Mouse (Mus musculus): ENCODE results near the gene Fgfr2. TPM values are rescaled to one million over a fixed set of nuclear protein-coding genes. Genes with fewer than 3 reads are reported as not detected.
A peak's percentile ranks its signal among the peaks of the same experiment; 100 is the strongest.

Gene Fgfr2
- total RNA-seq (2021): 10 to 100 TPM; 28.8 to 29.4 TPM

DNA sequence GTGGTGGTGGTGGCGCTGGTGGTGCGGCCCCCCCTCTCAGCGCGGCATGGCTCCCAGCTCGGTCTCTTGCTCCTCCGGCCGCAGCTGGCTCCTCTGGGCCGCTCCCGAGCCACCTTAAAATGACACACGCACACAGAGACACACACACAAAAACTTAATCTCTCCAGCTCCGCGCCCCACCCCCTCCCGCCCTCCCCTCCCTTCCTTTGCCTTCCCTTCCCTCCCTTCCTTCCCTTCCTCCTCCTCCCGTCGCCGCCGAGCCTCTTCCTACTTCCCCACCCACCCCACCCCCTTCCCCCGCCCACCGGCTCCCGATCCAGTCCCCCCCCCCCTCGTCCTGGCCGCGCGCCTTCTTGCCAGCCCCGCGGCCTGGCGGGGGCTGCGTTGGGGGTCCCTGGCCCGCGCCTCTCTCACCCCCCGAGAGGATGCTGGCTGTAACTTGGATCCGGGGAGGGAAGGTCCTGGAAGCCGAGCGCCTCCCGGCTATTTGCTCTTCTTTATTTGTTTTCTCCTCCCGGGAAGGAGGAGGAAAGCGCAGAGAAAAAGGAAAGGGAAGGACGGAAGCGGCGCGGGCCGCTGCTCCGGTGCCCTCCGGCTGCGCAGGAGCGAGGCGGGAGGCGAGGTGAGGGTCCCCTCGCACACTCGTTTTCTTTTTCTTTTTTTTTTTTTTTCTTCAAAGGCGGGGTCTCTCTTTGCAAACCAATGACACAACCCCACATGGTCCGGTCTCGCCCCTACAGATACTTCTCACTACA is at the start of gene Fgfr2:
Gene Fgfr2, minus strand, starts transcription at position 107 of the 755 bp plus-strand sequence.
- intact Hi-C loops (cut with DNase I): loop anchor here (5.0 kb wide), 2 partner anchors 91 to 514 kb away; partner anchors contain the start of gene Edrf1
- DNase-seq (ENCODE audit: extremely low spot score in 1 of 2, low spot score in 2 of 2): peak; percentile 16 to 83

DNA sequence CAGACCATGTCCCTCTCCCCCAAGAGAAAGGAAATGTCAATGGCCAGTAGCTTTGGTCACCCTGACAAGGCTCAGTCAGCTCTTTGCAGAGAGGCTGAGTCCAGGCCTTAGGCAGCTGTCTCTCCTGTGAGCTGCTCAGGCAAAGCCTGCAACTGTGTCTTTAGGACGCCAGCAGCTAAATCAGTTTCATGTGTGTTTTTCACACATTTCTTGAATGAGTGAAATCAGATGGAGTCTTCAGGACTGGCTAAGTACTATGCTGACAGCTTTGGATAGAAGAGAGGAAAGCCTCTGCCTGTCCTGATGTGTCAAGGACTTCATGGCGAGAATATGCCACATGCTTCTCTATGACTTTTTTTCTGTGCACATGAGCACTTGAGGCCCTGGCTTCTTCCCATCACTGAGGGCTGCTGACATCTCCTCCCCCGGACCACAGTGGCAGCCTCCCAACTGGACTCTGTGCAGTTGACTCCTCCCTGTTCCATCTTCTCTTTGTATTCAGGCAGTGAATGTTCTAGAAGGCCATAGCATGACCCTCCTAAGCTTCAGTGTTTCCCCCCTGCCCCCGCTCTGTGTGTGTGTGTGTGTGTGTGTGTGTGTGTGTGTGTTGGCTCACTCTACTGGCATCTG is 48.4 kb upstream of the Fgfr2 start:
- DNase-seq (ENCODE audit: extremely low spot score in 1 of 2, low spot score in 2 of 2): peak in 1 of 2 experiments; percentile 27
- intact Hi-C loops (cut with DNase I): no loop called here

DNA sequence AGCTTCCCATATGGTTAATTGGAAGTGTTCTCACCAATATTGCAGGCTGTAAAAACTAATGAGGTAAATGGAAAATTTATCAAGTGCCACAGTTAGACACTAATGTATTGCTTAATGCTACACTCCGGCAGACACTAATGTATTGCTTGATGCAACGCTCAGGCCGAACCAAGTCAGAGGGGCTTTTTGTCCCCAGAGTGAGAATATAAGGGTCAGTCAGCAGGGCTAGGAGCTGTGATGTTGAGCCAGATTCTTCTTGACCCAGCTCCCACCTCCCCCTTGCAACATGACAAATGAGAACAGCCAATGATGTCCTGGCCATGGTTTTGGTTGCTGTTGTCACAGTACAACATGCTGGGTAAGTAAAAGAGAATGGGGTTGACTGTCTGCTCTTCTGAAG is 45.8 kb upstream of the Fgfr2 start:
- no peak for DNase-seq (ENCODE audit: extremely low spot score in 1 of 2, low spot score in 2 of 2)
- intact Hi-C loops (cut with DNase I): no loop called here

DNA sequence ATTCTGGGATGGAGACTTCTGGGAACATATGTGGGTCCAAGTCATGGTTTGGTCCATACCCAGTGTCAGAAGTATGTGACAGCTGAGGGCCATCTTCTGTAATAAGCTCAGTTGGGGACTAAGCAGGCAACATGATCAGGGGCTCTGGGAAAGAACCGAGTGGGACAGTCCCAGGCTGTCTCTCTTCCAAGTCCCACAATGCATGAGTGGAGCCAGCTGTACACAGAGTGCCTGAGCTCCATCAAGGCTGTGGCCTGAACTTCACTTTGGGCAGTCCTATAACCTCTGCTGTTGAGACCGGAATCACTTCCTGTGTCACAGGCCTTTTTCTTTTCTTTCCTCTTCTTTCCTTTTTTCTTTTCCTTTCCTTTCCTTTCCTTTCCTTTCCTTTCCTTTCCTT is 44.8 kb upstream of the Fgfr2 start:
- intact Hi-C loops (cut with DNase I): no loop called here
- DNase-seq (ENCODE audit: extremely low spot score in 1 of 2, low spot score in 2 of 2): no peak

- no peak for DNase-seq (ENCODE audit: extremely low spot score in 1 of 2, low spot score in 2 of 2)
- intact Hi-C loops (cut with DNase I): no loop called here
Observed at GRCm38 (mm10) chr7:133164770-133165169, 41.6 kb upstream of the Fgfr2 start.

GRCm38 (mm10) chr7:133163011-133163410 is 39.9 kb upstream of the Fgfr2 start:
- DNase-seq (ENCODE audit: extremely low spot score in 1 of 2, low spot score in 2 of 2): no peak
- intact Hi-C loops (cut with DNase I): no loop called here

- peak in 1 of 2 experiments; percentile 34 for DNase-seq (ENCODE audit: extremely low spot score in 1 of 2, low spot score in 2 of 2)
- intact Hi-C loops (cut with DNase I): no loop called here
Observed at GRCm38 (mm10) chr7:133162131-133162530, 39.0 kb upstream of the Fgfr2 start.

DNA sequence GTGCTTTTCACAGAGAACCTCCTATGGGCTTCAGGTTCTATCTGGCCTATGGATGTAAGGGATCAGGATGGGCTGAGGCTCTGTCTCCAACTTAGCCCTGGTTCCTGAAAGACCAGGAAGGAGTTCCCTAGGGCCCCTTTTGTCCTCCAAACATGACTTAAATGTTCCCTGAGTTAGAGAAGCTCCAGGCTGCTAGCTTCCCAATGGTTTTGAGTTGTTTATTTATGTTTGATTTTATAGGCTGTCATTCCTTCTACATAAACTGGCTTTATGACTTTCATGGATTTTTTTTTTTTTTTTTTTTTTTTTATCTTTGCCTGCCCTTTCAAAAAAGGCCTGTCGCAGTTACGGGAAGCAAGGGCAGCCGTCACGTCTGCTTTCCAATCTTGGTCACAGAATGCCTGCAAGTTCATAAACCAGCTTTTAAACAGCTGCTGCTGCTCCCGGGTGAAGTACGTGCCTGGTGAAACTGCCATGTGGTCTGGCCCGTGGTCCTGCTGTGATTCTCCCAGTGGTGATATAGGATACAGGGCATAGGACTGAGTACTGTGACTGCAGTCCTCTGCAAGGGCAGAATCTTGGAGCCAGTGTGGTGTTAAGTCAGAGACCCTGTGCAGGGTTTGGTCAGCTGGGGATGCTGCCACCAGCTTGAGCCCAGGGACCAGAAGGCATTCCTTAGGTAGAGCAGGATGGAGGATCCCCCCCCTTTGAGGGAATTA is 38.4 kb upstream of the Fgfr2 start:
- intact Hi-C loops (cut with DNase I): no loop called here
- no peak for DNase-seq (ENCODE audit: extremely low spot score in 1 of 2, low spot score in 2 of 2)

DNA sequence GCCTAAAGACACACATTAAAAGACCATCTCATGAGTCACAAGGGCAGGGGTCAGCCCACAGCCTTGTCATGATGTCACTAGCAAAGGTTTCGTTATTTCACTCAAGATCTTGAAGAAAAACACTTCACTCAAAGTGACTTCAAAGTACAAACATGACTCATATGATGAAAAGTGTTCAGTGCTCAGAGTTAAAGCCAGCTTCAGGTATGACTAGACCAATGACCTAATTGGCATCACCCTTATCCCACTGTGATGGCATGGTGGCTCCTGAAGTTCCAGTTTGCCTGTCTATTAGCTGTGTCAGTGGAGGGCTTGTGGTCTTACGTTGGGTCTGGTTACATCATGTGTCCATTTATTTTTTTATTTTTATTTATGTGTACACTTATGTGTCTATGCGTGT is 36.4 kb upstream of the Fgfr2 start:
- no peak for DNase-seq (ENCODE audit: extremely low spot score in 1 of 2, low spot score in 2 of 2)
- intact Hi-C loops (cut with DNase I): no loop called here

GRCm38 (mm10) chr7:133155621-133156020 is 32.5 kb upstream of the Fgfr2 start:
- intact Hi-C loops (cut with DNase I): no loop called here
- no peak for DNase-seq (ENCODE audit: extremely low spot score in 1 of 2, low spot score in 2 of 2)

GRCm38 (mm10) chr7:133154846-133155245 is 31.7 kb upstream of the Fgfr2 start:
- intact Hi-C loops (cut with DNase I): no loop called here
- no peak for DNase-seq (ENCODE audit: extremely low spot score in 1 of 2, low spot score in 2 of 2)

DNA sequence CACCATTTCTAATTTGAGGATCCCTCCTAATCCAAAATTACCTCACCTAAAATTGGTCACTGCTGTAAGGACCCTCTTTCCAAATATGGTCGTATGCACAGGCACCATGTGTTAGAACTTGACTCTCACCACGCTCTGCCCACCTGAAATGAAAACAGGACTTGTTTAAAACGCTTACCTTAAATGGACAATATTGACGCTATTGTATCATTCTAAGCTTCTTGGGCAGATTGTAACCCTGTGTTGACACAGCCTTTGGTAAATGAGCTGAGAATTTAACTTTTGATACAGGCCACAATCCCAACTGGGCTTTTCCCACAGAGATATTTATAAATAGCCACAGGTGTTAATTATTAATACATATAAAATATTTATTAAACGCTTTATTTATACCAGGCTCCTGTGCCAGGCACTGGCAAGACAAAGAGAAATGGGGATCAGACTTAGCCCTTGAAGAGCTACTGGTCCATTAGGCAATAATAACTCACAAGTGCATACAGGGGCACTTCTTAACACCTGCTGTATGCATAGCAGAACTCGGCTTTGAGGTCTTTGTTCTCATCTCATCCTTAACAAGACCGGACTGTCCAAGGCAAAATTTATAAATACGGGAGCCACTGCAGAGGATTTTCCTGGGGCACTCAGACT is 16.7 kb upstream of the Fgfr2 start:
- intact Hi-C loops (cut with DNase I): no loop called here
- no peak for DNase-seq (ENCODE audit: extremely low spot score in 1 of 2, low spot score in 2 of 2)

GRCm38 (mm10) chr7:133133552-133133951 is 10.4 kb upstream of the Fgfr2 start:
- no peak for DNase-seq (ENCODE audit: extremely low spot score in 1 of 2, low spot score in 2 of 2)
- intact Hi-C loops (cut with DNase I): no loop called here

- no peak for DNase-seq (ENCODE audit: extremely low spot score in 1 of 2, low spot score in 2 of 2)
- intact Hi-C loops (cut with DNase I): no loop called here
Observed at GRCm38 (mm10) chr7:133132702-133133101, 9.6 kb upstream of the Fgfr2 start.

DNA sequence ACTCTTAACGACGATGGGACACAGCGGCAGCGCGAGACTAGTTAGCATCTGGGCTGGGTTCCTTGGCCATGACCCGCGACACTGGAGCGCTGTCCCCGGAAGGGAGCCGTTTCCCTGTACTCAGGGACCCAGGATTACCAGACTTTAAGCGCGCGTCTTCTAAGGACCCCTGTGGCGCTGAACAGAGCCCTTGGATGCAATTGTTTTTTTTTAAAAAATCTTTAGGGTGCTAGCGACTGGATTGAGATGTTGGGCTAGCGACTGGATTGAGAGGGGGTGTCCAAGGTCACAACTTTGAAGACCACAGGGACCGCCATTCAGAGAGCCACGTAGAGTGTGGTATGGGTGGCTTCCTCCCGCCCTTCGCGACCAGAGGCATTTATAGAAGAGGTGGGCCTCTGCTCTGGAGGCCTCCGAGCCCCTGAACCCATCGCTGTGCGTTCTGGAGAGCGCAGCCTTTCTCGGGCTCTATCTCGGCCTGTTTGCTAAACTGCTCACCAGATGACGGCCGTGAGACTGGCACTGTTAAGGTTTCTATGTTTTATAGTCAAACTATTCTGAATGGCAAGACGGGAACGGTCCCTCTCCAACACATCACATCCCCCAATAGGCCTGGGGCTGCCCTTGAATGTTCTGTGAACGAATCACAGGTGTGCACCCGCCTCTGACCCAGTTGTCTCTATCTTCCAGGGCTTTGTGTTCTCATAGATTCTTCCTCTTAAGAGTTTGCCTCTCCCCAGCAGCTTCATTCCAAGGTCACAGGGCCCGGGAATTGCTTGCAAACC is 1.7 kb upstream of the Fgfr2 start:
- peak in 1 of 2 experiments; percentile 33 for DNase-seq (ENCODE audit: extremely low spot score in 1 of 2, low spot score in 2 of 2)
- intact Hi-C loops (cut with DNase I): loop anchor here (5.0 kb wide), 2 partner anchors 93 to 512 kb away; partner anchors contain the start of gene Edrf1

DNA sequence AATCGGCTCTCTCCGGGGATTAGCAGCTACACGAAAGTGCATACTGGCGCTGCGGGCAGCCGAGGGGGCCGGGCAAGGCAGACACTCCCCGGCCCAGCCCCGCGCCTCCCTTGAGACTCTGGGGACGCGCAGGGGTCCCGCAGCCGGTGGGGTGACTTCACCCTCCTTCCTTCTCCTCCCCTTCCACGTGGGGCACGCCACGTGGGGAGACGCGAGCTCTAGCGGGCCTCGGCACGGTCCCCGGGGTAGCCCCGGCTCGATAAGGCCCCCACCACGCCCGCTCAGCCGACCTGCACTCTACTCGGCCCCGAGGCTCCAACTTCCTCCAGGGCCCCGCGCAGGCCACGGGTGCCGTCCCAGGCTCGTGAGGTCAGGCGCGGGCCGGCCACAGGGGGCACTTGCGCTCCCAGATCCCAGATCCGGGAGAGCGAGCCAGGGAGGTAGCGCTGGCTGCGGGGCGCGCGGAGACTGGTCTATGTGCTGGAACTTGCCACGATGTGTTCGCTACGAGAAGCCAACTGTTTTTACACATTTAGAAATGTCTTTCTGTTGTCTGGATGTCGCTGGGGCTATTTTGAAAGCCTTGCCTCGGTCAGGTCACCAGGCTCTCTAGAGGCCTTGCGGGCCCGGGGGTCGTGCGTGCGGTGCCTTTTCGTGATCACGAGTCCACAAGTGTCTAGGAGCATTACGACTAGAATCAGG is 1.0 kb upstream of the Fgfr2 start, which contains the start of gene Ctbp2:
Gene Ctbp2, minus strand, starts transcription at position 356 of the 702 bp plus-strand sequence.
- intact Hi-C loops (cut with DNase I): loop anchor here (5.0 kb wide), 2 partner anchors 92 to 513 kb away; partner anchors contain the start of gene Edrf1
- DNase-seq (ENCODE audit: extremely low spot score in 1 of 2, low spot score in 2 of 2): peak; percentile 49 to 95

DNA sequence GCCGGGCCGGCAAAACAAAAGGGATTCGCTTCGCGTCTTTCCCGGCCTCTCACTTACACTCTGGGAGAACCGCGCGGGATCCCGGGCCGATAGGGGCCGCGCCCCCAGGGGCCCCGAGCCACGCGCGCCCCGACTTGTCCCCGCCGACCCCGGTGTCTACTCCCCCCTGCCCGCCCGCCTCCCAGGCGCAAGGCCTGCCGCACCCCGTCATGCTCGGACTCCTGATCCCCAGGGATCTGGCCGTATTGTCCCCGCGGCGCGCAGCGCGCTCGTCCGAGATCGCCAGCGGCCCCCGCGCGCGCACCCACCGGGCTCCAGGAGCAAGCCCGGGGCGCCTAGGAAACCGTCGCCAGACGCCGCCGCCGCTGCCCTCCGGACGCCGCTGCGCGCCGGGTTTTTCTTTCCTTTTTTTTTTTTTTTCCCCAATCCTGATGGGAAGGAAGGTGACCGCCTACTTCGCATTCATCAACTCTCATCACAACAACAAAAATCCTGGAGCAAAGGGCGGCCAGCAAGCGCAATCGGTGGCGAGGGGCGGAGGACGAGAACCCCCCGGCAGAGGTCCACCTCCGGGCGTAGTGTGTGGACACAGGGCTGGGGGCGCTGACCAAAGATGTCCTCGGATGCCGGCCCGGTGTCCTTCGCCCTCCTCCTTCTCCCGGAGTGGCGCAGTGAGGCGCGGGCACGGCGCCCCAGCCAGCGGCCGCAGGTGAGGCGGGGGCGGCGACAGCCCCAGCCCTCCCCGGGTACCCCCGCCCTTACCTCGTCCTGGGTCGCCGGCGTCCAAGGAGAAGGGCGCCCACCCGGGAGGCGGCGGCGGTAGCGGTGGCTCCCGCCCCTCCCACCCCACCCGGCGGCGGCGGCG is 539 bp downstream of the Fgfr2 start:
- peak in 1 of 2 experiments; percentile 78 for DNase-seq (ENCODE audit: extremely low spot score in 1 of 2, low spot score in 2 of 2)
- intact Hi-C loops (cut with DNase I): loop anchor here (5.0 kb wide), 2 partner anchors 90 to 515 kb away; partner anchors contain the start of gene Edrf1
